ENCODE assay signal across 8 mouse cellular contexts in genomic region chr3:20058197-20058541, GRCm38 (mm10). TPM values are rescaled to one million over a fixed set of nuclear protein-coding genes. Genes with fewer than 3 reads are reported as not detected.
A peak's percentile ranks its signal among the peaks of the same experiment; 100 is the strongest.
DNase-seq lines count a peak whose midpoint lies in the region; ATAC-seq lines count a peak whose summit lies in the region.

No protein-coding gene starts in this region.

- H3K27me3 ChIP-seq in kidney, embryonic 14.5 days (ENCODE audit: control insufficient read depth, insufficient read depth, low read length), result no peaks in the 10 kb centered on the region
- no peaks in the 10 kb centered on the region for H3K27me3 ChIP-seq in forebrain, embryonic 16.5 days (replicated peaks; ENCODE audit: control insufficient read depth, insufficient read depth, low read length)
- no peaks in the 10 kb centered on the region for H3K27me3 ChIP-seq in midbrain, embryonic 11.5 days (ENCODE audit: control insufficient read depth, insufficient read depth, low read length)

- peak overlapping the region; percentile 72; the same call in 1 of the 2 replicates for H3K9ac ChIP-seq in kidney, embryonic 14.5 days (ENCODE audit: low read depth, low read length)
- H3K9ac ChIP-seq in forebrain, embryonic 16.5 days (replicated peaks; ENCODE audit: low read depth, low read length), result peak overlapping the region; percentile 80
- H3K9ac ChIP-seq in midbrain, embryonic 11.5 days (ENCODE audit: low read length), result peak overlapping the region; percentile 77

- 0 out of 2 replicates have a peak, but pooled peaks cover 3% of the 10 kb centered on the region for H3K4me1 ChIP-seq in kidney, embryonic 14.5 days (ENCODE audit: control insufficient read depth, insufficient read depth, low read length)
- H3K4me1 ChIP-seq in forebrain, embryonic 16.5 days (replicated peaks; ENCODE audit: control insufficient read depth, insufficient read depth, low read length), result peaks cover 10% of the 10 kb centered on the region
- H3K4me1 ChIP-seq in midbrain, embryonic 11.5 days (ENCODE audit: control insufficient read depth, insufficient read depth, low read length), result peaks cover 6% of the 10 kb centered on the region

- H3K9me3 ChIP-seq in kidney, embryonic 14.5 days (ENCODE audit: control insufficient read depth, low read length), result no peaks in the 10 kb centered on the region
- H3K9me3 ChIP-seq in forebrain, embryonic 16.5 days (ENCODE audit: control insufficient read depth, low read length), result no peaks in the 10 kb centered on the region
- no peaks in the 10 kb centered on the region for H3K9me3 ChIP-seq in midbrain, embryonic 11.5 days (ENCODE audit: control insufficient read depth, low read length)

- H3K36me3 ChIP-seq in kidney, embryonic 14.5 days (ENCODE audit: control insufficient read depth, insufficient read depth, low read length), result peaks cover 3% of the 10 kb centered on the region; the same call in 1 of the 2 replicates
- H3K36me3 ChIP-seq in forebrain, embryonic 16.5 days (ENCODE audit: control insufficient read depth, insufficient read depth), result 0 out of 2 replicates have a peak, but pooled peaks cover 3% of the 10 kb centered on the region
- H3K36me3 ChIP-seq in midbrain, embryonic 11.5 days (ENCODE audit: control insufficient read depth, insufficient read depth, low read length), result 0 out of 2 replicates have a peak, but pooled peaks cover 2% of the 10 kb centered on the region

- peak overlapping the region; percentile 67 for H3K4me3 ChIP-seq in kidney, embryonic 14.5 days (ENCODE audit: low read length)
- H3K4me3 ChIP-seq in forebrain, embryonic 16.5 days (replicated peaks; ENCODE audit: low read length), result peak overlapping the region; percentile 79
- peak overlapping the region; percentile 76 for H3K4me3 ChIP-seq in midbrain, embryonic 11.5 days (ENCODE audit: low read depth, low read length)

- no peak overlapping the region for H3K27ac ChIP-seq in kidney, embryonic 14.5 days (ENCODE audit: low read depth, low read length)
- H3K27ac ChIP-seq in forebrain, embryonic 16.5 days (ENCODE audit: low read length), result no peak overlapping the region
- H3K27ac ChIP-seq in midbrain, embryonic 11.5 days (ENCODE audit: low read depth, low read length), result no peak overlapping the region

- WGBS in kidney, embryonic 14.5 days, result 0% methylated on average over 6 of the region's 9 CpGs
- WGBS in forebrain, embryonic 16.5 days, result under 1% methylated on average over 6 of the region's 9 CpGs
- whole genome bisulfite sequencing in midbrain, embryonic 11.5 days, result 3% methylated on average over 7 of the region's 9 CpGs

- H3K4me2 ChIP-seq in kidney, embryonic 14.5 days (replicated peaks; ENCODE audit: low read depth, low read length), result peak overlapping the region; percentile 58
- peak overlapping the region; percentile 65 for H3K4me2 ChIP-seq in forebrain, embryonic 16.5 days (ENCODE audit: low read length)
- H3K4me2 ChIP-seq in midbrain, embryonic 11.5 days, result peak overlapping the region; percentile 56

- no peak for DNase-seq in kidney, adult 9 months
- DNase-seq in NIH3T3 (ENCODE audit: low read depth), result peak; percentile 55
- DNase-seq in midbrain, embryonic 11.5 days (ENCODE audit: low spot score, missing footprints), result peak; percentile 87
- DNase-seq in cerebellum, postnatal 25 days, result no peak
- DNase-seq in spleen, postnatal 14 days (ENCODE audit: low spot score in 2 of 2), result no peak

- ATAC-seq in kidney, embryonic 14.5 days (ENCODE audit: low FRiP score, low TSS enrichment), result 0 out of 2 replicates have a peak, but pooled peaks have one; percentile 32
- peak; percentile 35; the same call in 1 of the 2 replicates for ATAC-seq in forebrain, embryonic 16.5 days
- no peak for ATAC-seq in midbrain, embryonic 11.5 days (ENCODE audit: low FRiP score)
- ATAC-seq in megakaryocyte progenitor cell, adult 5-6 weeks (replicated peaks; ENCODE audit: poor library complexity), result no peak

RNA-seq across cellular contexts. Expression of gene Hltf, which starts 0.6 kb away (rescaled TPM):
- polyA plus RNA-seq in kidney, embryonic 14.5 days (2014; fragmentation: Nextera tagmentation; extraction: Ambion mirVana), result 20.0 and 22.7 TPM in 2 replicates
- 22.3 and 24.6 TPM in 2 replicates for polyA plus RNA-seq in forebrain, embryonic 16.5 days (2015; fragmentation: Nextera tagmentation; extraction: Ambion mirVana)
- polyA plus RNA-seq in midbrain, embryonic 11.5 days (2014; fragmentation: Nextera tagmentation; extraction: Ambion mirVana), result 20.1 and 27.5 TPM in 2 replicates
- total RNA-seq in megakaryocyte progenitor cell, adult 5-6 weeks (2015), result 41.6 and 43.0 TPM in 2 replicates
- total RNA-seq in megakaryocyte progenitor cell, adult 5-6 weeks (2017), result 39.9 and 48.7 TPM in 2 replicates

RNA-seq across cellular contexts. Expression of gene Hps3, which starts 23.1 kb away (rescaled TPM):
- polyA plus RNA-seq in kidney, embryonic 14.5 days (2014; fragmentation: Nextera tagmentation; extraction: Ambion mirVana), result 7.1 and 12.5 TPM in 2 replicates
- 14.4 and 15.1 TPM in 2 replicates for polyA plus RNA-seq in forebrain, embryonic 16.5 days (2015; fragmentation: Nextera tagmentation; extraction: Ambion mirVana)
- 12.1 TPM in 2 replicates for polyA plus RNA-seq in midbrain, embryonic 11.5 days (2014; fragmentation: Nextera tagmentation; extraction: Ambion mirVana)
- total RNA-seq in megakaryocyte progenitor cell, adult 5-6 weeks (2015), result 35.1 and 44.6 TPM in 2 replicates
- 27.4 and 34.8 TPM in 2 replicates for total RNA-seq in megakaryocyte progenitor cell, adult 5-6 weeks (2017)

Comparison
In these comparisons a context has a peak if more than half of its experiments do, and no peak if none do; other contexts are left out.
1. ATAC-seq: peak in kidney, embryonic 14.5 days (single experiment) and forebrain, embryonic 16.5 days (single experiment); none in midbrain, embryonic 11.5 days (single experiment) and megakaryocyte progenitor cell, adult 5-6 weeks (single experiment).
2. DNase-seq: peak in NIH3T3 (single experiment) and midbrain, embryonic 11.5 days (single experiment); none in kidney, adult 9 months (single experiment), cerebellum, postnatal 25 days (0 of 2) and spleen, postnatal 14 days (0 of 2).
3. Peak in every context shown above with its lines, with median percentiles within 50 percentile points of each other: H3K4me2 ChIP-seq, H3K4me3 ChIP-seq and H3K9ac ChIP-seq.